Mouse (Mus musculus) adrenal gland, adult 2 months (tissue): Measurements from ENCODE around the gene Lhfp. TPM values are rescaled to one million over a fixed set of nuclear protein-coding genes. Genes with fewer than 3 reads are reported as not detected.

Source experiments
- polyA plus RNA-seq: library from polyadenylated mRNA; depleted of rRNA; stranded (reverse); fragments of >200 nt; gene quantifications from 2 replicates; pipeline ENCODE4 v1.2.3, GENCODE M21; 2012; rRNA removed
- total RNA-seq, 2 experiments: library from RNA; stranded (reverse); gene quantifications; 2 replicates each; pipeline ENCODE4 v1.2.3; 2021

Gene Lhfp
- total and polyA plus RNA-seq, 3 experiments, result 18.9 to 36.1 (median 25.8) TPM

Other genes with a start within 250 kb of the Lhfp start
- gene Cog6, start 24.3 kb upstream of the Lhfp start, total RNA-seq, result 10 to 100 TPM; 31.2 to 31.9 TPM
- gene Cog6, start 24.3 kb upstream of the Lhfp start, polyA plus RNA-seq, result 7.1 and 9.2 TPM in 2 replicates